Mouse (Mus musculus) ES-CJ7 (cell line): Measurements from ENCODE around the gene Phactr3.

Experiments
- DNase-seq: peaks from one replicate; pipeline ENCODE4 v3.0.0; 2011; ENCODE audit warnings: low read depth, low spot score

The Phactr3 gene

DNA sequence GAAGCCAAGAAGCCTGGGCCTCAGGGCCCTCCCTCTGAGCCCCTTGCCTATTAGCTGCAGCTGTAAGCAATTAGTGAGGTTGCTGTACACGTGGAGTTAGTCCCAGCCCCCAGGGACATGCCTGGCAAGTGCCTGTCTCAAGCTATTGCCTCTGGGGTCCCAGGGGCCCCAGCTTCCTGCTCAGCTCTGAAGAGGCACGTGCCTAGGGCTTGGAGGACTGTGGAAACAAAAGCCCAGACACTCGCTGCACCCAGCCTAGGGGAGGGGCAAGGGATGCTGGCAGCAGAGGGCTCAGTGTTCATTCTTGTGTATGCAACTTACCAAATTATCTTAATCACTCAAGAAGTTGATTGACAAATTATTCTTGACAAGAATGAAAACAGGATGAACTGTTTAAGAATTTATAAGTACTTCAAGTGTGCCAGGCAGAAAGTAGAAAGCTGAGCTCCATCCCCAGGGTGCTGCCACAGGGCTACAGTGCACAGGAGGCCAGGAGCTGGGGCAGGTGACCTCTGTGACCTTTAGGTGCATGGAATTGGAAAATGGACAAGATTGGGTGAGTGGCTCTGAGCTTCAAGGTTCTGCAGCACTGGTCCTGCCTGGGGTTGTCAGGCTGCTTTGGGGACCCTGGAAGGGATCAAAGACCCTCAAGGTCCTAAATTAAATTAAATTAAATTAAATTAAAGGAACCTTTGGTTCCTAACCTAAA is 138.5 kb downstream of the Phactr3 start:
- DNase-seq, result peak; percentile 15

DNA sequence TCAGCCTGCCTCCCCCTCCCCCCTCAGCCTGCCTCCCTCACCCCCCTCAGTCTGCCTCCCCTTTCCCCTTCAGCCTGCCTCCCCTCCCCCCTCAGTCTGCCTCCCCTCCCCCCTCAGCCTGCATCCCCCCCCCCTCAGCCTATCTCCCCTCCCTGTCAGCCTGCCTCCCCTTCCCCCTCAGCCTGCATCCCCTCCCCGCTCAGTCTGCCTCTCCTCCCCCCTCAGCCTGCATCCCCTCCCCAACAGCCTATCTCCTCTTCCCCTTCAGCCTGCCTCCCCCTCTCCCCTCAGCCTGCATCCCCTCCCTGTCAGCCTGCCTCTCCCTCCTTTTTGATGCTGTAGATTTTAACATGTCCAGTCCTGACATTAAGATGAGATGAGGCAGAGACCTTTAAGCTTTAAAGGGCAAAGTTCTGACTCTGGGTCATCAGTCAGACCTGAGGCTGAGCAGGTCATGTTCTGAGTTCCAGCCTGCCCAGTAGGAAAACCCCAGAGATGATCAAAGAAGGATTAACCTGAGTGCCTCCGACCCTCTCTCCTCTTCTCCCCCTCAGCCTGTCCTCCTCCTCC is 139.3 kb downstream of the Phactr3 start:
- DNase-seq, result peak; percentile 18

DNA sequence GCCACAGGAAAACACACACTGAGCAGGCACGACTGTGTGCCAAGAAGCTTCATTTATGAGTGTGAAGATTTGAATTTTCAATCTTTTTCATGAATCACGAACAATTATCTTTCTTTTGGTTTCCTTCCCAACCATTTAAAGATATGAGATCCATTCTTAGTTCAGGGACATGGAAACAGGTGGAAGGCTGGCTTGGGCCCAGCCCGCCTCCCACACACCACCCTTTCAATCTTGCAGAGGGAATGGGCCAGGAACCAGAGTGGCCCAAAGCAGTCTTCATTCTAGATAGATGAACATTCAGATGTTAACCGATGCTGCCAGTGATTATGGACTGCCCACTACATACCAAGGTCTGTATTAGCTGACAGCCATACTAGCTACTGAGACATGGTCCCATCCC is 144.3 kb downstream of the Phactr3 start:
- DNase-seq, result no peak

DNA sequence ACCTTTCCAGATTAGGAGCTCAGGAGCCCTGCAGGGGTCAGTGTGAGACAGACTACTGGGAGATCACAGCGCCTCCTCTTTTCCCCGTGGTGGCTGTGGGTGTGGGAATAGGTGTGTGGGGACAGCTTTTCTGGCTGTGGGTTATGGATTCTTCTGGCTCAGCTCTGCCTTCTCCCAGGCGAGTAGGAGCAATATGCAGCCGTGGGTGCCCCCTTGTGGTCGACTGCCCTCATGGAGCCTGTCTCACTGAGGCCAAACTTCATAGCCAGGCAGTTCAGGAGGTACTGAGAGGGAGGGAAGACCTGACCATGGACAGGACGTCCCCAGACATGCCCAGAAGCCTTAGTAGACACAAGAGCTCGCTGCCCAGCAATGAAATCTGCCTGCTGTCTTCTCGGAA is 145.6 kb downstream of the Phactr3 start:
- DNase-seq, result peak; percentile 67

DNA sequence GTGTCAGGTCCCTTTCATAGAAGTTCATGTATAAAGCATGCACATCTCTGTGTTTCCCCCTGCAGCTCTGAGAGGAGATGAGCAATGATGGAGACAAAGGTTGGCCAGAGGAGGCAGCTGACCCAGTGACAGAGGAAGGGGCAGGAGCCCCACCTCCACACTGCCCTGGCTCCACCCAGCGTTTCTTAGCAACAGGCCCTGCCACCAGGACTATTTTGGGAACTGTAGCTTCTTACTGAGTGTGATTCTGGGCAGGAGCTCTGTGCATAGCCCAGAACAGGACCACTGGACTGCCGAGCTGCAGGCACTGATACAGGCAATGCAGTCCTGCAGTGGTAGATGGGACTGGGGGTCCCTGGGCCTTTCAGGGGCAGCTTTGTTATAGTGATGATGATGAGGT is 146.7 kb downstream of the Phactr3 start:
- no peak for DNase-seq

DNA sequence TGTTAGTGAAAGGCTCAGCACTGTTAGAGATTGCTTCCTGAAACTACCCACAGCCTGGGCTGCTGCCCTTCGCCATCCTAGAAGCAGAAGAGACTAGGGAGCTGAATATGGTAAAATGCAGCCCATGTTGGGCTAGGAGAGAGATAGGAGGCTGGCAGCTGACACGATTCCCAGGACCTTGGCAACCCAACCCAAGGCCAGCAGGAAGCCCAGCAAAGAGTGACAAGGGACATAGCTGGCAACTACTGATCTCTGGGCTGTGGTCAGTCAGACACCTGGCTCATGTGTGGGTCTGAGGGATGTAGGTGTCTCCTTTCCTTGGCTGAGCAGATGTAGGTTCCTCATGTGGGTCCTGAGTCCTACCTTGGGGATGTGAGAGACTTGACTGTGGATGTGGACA is 152.0 kb downstream of the Phactr3 start:
- no peak for DNase-seq

DNA sequence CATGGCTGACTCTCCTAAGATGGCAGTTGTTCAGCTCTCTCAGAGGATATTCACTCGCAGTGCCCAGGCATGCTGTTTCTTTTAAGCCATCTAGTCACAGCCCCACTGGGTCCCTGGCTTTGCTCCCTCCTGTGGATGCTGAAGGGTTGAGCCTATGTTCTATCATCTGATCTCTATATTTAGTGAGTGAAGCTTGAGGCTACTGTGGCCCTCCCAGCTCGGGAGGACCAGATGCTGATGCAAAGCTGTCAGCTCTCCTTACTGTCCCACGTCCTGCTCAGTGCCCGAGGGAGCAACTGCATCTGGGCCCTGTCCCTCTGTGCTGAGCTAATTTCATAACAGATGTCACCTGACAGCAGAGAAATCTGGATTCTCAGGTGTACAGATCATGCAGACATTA is 153.6 kb downstream of the Phactr3 start:
- no peak for DNase-seq

DNA sequence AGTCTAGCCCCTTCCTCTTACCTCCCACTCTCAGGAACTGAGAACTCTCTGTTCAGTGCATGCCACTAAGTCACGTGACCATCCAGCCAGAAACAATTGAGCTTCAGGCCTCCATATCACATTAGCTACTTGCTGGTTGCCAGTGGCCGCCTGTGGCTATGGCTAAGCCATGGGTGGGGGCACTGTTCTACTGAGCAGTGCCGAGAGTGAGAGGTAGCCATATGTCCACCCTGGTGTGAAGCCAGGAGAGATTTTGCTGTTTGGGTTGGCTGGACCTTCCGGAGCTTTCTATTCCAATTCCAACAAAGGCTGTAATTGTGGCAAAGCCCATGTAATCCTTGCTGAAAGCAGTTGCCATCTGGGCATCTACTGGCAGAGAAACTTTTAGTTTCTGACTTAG is 155.4 kb downstream of the Phactr3 start:
- no peak for DNase-seq

DNA sequence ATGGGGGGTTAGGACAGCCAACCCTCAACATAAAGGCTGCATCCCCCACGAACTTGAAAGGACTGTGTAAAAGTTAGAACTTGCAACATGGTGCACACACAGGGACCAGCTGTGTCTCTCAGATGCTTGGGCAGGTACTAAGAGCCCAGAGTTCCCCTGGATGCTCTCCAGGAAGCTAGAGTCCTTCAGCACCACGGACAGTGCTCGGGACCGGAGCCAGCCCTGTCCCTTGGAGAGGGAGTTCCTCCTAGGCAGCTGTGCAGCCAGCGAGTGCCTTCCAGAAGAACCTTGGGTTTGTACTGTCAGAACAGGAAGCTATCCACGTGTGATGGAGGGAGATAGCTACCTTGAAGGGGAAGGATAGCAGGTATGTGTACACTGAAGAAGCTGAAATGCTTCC is 158.4 kb downstream of the Phactr3 start:
- DNase-seq, result peak; percentile 41

DNA sequence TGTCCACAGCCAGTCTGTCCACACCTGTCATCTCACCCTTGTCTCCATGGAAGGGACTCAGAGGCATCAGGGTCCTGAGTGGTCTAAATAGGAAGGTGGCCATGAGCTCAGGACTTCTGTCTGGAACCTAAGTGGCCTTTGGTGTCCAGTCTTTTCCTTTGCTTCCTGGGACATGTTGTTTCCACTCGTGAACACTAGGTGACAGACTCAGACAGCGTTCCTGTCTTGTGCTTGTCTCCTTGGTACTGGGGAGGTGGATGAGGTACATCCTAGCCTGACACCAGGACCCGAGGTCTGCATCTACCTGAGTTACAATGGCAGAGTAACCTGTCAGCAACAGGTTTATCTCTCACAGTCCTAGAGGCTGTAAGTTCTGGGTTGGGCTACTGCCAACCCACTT is 162.4 kb downstream of the Phactr3 start:
- no peak for DNase-seq

DNA sequence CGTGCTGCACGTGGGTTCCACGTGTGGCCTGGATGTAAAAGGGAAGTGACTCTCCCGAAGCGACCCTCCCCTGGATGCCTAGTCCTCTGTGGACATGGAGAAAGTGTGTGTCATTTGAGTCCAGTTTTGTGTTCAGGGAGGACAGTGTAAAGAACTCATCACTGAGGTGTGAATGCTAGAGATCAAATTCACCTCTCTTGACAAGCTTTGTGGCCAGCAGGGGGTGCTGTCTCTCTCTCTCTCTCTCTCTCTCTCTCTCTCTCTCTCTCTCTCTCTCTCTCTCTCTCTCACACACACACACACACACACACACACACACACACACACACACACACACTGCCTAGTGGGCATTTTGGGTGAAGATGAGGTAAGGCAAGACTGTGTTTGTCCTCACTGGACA is 168.5 kb downstream of the Phactr3 start:
- no peak for DNase-seq

DNA sequence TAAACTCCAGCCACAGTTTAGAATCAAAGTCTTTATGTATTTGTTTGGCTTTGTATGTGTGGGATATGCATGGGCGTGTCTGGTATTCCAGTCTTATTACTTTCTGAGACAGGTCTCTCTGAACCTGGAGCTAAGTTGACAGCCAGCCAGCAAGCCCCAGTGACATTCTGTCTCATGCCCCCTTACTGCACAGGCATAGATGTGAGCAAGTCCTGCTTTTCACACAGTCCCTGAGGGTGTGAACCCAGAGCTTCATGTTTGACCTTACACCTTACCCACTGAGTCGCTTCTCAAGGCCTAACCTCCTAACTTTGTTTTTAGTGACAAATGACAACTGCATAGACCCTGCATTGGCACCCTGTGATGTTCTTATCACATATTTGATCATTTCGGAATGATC is 169.9 kb downstream of the Phactr3 start:
- no peak for DNase-seq

DNA sequence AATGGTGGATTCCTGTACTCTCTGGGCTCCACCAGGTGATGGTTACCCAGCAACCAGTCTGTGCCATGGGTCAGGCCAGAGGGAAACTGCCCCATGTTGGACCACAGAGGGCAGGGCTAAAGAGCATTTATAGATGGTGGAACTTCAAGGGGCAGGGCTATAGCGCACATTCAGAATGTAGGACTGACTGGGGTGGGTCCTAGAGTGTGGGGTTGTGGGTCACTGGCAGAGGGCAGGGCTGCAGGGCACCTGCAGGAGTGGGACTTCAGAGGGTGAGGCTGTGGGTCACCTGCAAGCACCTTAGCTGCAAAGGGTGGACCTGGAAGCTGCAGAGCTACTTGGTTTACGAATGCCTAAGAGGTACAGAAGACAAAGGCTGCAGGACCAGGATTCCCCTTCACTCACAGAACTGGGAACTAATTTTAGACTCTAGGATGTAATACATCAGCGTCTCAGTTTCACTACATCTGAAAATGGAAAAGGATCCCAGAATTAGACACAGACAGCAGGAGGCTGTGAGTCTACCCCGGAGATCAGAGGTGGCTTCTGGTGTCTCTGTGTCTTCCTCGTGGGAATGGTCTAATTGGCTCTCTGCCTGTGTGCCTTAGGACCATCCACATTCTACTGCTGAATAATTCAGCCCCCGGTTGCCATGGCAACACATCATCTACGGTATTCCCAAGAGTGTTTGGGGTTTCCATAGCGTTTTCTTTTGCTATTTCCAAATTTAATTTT is 184.8 kb downstream of the Phactr3 start:
- no peak for DNase-seq

DNA sequence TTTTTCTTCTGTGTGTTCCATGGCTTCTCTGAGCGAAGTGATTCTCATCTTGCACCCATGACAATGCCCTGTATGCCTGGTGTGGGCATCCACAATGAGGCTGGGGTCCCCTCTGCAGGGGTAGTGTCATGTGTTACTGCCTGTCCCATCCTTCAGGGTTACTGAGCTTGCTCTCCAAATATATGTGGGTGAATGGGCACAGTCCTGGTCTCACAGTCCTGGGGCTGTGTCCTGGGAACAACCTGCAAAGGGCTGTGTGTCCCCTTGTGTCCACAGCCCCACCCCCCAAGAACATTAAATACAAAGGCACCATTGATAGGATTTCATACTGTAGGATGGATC is 185.4 kb downstream of the Phactr3 start:
- DNase-seq, result no peak

DNA sequence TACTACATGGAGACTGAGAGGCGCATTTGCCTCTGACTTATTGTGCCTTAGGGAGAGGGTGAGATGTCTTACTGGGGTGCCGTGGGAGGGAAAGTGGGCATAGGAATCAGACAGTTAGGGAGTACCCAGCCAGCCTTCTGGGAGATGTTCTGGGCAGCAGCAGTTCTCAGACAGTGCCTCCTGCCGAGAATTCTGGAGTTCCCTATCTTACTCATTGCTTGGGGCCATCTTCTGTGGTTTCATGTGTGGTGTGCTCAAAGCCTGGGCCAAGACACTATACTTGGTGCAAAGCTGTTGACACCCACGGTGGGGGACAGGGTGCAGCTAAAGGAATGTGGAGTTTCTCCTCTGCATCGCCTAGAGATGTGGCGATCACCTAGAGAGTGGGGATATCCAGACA is 185.9 kb downstream of the Phactr3 start:
- DNase-seq, result no peak

DNA sequence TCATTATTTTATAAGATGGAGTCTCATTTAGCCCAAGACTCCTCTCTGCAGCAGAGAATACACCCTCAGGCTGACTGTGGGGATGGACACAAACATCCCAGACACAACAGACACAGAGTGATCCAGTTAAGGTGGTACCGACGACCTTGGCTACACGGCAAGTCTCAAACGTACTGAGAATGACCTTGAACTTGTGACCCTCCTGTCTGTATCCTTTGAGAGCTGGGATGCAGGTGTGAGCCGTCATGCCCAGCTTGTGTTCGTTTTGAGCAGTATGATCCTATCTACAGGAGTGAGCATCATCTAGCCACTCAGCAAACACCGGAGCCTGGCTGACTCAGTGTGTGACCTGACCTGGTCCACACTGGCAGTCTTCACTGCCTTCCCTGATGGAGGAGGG is 194.8 kb downstream of the Phactr3 start:
- peak; percentile 51 for DNase-seq

DNA sequence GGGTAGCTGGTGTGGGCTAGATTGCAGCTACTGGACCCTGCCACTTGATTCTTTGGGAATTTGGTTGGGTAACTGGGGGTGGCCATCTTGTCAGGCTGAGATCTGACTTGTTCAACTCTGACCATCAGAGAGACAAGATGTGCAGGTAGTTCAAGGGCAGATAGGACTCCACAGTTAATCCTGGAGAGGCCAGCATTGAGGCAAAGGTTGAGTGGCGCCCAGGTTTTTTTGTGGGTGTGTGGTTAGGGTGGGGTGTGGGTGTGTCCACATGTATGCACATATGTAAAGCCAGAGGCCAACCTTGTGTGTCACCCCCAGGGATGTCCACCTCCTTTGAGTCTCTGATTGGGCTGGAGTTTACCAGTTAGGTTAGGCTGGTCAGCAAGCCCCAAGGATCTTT is 197.5 kb downstream of the Phactr3 start:
- no peak for DNase-seq

DNA sequence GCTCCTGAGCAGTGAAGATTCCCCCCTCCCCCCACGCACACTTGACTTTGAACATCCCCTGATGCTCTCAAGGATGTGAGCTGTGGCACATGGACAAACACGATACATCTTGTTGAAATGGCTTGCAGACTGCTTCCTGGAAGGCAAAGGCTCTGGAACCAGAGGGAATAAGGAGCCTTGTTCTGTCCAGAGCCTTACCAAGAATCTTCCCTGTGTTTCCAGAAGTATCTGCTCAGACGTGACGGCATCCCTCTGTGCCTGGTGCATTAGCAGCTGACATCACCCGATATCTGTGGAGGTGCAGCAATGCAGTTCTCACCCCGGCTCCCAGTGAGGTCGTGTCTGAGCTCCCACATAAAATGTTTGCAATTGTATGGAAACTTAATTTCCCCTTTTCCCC is 201.0 kb downstream of the Phactr3 start:
- DNase-seq, result no peak

DNA sequence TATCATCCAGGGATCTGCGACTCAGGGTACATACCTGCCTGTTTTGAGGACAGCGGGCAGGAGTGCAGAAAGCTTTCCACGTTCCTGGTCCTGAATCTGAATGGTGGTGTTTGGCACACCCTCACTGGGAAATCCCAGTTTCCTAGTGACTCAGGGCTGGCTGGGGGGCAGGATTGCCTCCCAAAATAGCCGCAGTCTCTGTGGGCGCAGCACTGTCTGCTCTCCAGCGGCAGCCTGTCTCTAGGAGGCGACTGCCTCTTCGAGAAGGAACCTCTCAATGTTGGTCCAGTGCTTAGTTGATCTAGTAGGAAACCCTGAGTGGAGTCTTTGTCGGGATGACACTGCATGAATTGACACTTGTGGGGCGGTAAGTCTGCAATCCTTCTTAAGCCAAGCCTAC is 202.5 kb downstream of the Phactr3 start:
- DNase-seq, result no peak

DNA sequence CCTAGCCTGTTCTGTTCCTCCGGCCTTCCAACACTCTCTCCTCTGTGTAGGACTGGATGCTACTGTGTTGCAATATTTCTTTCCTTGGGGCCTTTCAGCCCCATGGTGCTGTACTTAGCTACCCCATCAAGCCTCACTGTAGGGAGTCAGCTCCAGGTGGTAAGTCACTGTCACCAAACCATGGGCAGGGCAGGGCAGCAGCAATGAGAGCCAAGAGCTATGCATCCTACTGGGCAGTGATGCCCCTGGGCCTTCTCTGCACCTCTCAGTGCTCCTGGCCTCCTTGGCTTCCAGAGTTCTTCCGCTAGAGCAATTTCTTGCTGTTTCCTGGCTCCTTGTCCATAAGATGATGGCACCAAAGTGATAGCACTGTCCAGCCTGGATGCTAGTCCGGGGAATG is 205.6 kb downstream of the Phactr3 start:
- no peak for DNase-seq

DNA sequence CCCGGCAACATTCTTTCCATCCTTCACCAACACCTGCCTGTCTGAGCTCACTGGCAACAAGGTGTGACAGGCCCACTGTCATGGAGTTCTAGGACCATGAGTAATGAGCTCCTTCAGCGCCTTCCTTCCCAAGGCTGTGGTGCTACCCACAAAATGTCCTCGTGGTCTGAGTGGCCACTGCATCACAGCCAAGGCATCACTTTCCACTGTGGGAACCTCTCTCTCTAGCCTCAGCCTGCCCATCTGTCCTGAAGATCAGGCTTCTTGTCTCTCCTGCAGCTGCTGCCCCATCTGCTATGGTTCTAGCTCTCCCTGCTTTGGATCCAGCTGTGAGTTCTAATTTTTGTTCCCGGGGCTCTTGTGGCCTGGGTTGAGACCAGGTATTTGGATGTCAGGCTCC is 206.0 kb downstream of the Phactr3 start:
- no peak for DNase-seq

DNA sequence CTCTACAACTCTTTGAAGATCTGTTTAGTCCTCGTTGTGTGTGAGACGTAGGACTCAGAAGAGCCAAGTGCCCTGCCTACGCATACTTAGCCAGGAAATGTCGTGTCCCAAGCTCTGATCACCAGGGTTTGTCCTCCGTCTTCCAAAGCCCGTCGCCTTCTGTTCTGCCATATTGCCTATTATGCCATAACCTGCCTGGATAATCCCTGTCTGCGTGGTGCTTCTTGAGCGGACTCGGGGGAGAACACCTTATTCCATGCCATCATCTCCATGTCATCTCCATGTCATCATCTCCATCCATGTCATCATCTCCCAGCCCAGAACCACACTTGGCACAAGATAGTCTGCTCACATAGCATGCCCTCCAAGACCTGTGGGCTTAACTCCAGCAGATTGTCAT is 207.3 kb downstream of the Phactr3 start:
- DNase-seq, result no peak

DNA sequence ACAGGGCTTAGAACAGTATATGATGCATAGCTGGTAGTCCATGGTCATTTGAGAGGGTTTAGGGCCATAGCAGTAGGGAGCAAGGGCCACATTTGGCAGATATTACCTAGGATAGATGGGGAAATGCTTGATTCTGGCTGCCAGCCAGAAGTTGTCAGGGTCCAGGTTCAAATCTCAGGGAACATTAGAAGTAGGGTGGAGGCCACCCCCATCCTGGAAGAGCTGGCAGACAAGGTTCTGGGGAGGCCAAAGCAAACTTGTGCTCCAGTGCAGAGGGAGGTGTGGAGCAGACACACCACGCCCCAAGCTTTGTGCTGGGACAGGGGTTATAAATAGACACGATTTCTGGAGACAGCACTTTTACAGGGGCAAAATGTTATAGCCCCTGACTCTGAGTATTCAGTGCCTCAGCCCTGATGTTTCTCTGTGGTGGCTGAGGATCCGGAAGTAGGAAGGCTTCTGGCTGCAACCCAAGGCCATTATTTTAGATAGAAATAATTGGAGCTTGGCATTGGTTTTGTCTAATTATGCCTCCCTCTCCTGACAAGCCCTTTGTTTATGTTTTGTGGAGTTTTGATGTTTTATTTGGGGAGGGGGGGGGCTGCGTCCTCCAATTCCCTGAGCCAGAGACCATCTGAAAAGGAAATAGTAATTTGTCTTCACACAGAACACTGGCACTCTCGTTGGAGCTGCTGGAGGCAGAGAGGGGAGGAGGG is 208.1 kb downstream of the Phactr3 start:
- no peak for DNase-seq
